Mouse (Mus musculus) CH12.LX (cell line): ENCODE results near the gene Ccdc8. TPM values are rescaled to one million over a fixed set of nuclear protein-coding genes. Genes with fewer than 3 reads are reported as not detected.

Source experiments
- DNase-seq: peaks from one replicate; pipeline ENCODE4 v3.0.0-alpha.2; 2013; ENCODE audit errors: extremely low read depth
- H3K27ac ChIP-seq: 2 replicates; pipeline ENCODE4 v1.5.1; 2012; ENCODE audit warnings: low read depth, mild to moderate bottlenecking, control low read depth, moderate library complexity; ENCODE audit not compliant: insufficient read depth
- H3K27me3 ChIP-seq: replicated peaks from 2 replicates; pipeline ENCODE3; 2012; ENCODE audit warnings: inconsistent platforms
- H3K36me3 ChIP-seq, 2 experiments: replicated peaks in 1 of 2; 2 replicates each; pipeline versions ENCODE3 to v1.6.1; 2012; ENCODE audit warnings: inconsistent platforms in 1 of 2, low read length in 1 of 2, mild to moderate bottlenecking in 1 of 2, mixed read lengths in 1 of 2, moderate library complexity in 1 of 2; ENCODE audit not compliant: control insufficient read depth in 1 of 2, insufficient read depth in 1 of 2
- H3K4me1 ChIP-seq, 2 experiments: 2 replicates each; pipeline ENCODE4 v1.6.1; 2012; ENCODE audit warnings: inconsistent platforms in 1 of 2, moderate library complexity in 1 of 2; ENCODE audit not compliant: insufficient read depth in 2 of 2, control insufficient read depth in 1 of 2
- H3K4me2 ChIP-seq: 2 replicates; pipeline ENCODE4 v1.6.1; 2012; ENCODE audit warnings: low read depth, mild to moderate bottlenecking, control low read depth; ENCODE audit not compliant: poor library complexity, insufficient read depth, severe bottlenecking
- H3K4me3 ChIP-seq, 3 experiments: fragments of 150-350 bp in 1 of 3; sonication (generic) in 1 of 3; replicated peaks in 1 of 3; 2 replicates each; pipeline versions ENCODE3 to v1.5.1; 2011 to 2012; ENCODE audit warnings: low read depth in 2 of 3, low read length in 2 of 3, mild to moderate bottlenecking in 2 of 3, moderate library complexity in 2 of 3, control low read depth in 1 of 3, improper control_type of control experiment in 1 of 3, inconsistent platforms in 1 of 3, mixed read lengths in 1 of 3; ENCODE audit not compliant: poor library complexity in 1 of 3
- H3K79me2 ChIP-seq: replicated peaks from 2 replicates; pipeline ENCODE4 v1.6.1; 2012; ENCODE audit warnings: mild to moderate bottlenecking, moderate library complexity; ENCODE audit not compliant: control insufficient read depth, poor library complexity, insufficient read depth, severe bottlenecking; ENCODE audit errors: extremely low read depth
- H3K9ac ChIP-seq: 2 replicates; pipeline ENCODE4 v1.6.1; 2012; ENCODE audit warnings: low read depth, mild to moderate bottlenecking, control low read depth, moderate library complexity; ENCODE audit not compliant: insufficient read depth
- H3K9me3 ChIP-seq: replicated peaks from 2 replicates; pipeline ENCODE3; 2012; ENCODE audit warnings: low read length, inconsistent platforms, mixed read lengths
- EP300 ChIP-seq: IDR thresholded peaks from 2 replicates; pipeline ENCODE4 v1.6.1; 2011; ENCODE audit warnings: low read length, improper control_type of control experiment
- ETS1 ChIP-seq: conservative IDR thresholded peaks from 2 replicates; pipeline ENCODE4 v1.6.1; 2012; ENCODE audit warnings: low read depth, mild to moderate bottlenecking, inconsistent platforms, low read length, improper control_type of control experiment, moderate library complexity
- JUN ChIP-seq: IDR thresholded peaks from 2 replicates; pipeline ENCODE4 v1.6.1; 2011; ENCODE audit warnings: low read depth, mild to moderate bottlenecking, low read length, improper control_type of control experiment, moderate library complexity; ENCODE audit not compliant: insufficient read depth
- JUND ChIP-seq: conservative IDR thresholded peaks from 2 replicates; pipeline ENCODE4 v1.6.1; 2011; ENCODE audit warnings: low read depth, low read length, improper control_type of control experiment
- MAFK ChIP-seq: IDR thresholded peaks from 2 replicates; pipeline ENCODE4 v1.6.1; 2011; ENCODE audit warnings: low read length, improper control_type of control experiment; ENCODE audit not compliant: insufficient replicate concordance
- NRF1 ChIP-seq: IDR thresholded peaks from 2 replicates; pipeline ENCODE4 v1.6.1; 2014; ENCODE audit warnings: low read depth, mild to moderate bottlenecking, inconsistent platforms, low read length, improper control_type of control experiment, moderate library complexity
- POLR2A ChIP-seq: IDR thresholded peaks from 2 replicates; pipeline ENCODE4 v1.6.1; 2011; ENCODE audit warnings: low read depth, mild to moderate bottlenecking, improper control_type of control experiment, low read length
- POLR2AphosphoS2 ChIP-seq: IDR thresholded peaks from 2 replicates; pipeline ENCODE4 v1.6.1; 2011; ENCODE audit warnings: low read depth, low read length, improper control_type of control experiment
- UBTF ChIP-seq: IDR thresholded peaks from 2 replicates; pipeline ENCODE4 v1.6.1; 2012; ENCODE audit warnings: low read depth, mild to moderate bottlenecking, inconsistent platforms, low read length, improper control_type of control experiment, moderate library complexity
- ZC3H11A ChIP-seq: IDR thresholded peaks from 2 replicates; pipeline ENCODE4 v1.6.1; 2012; ENCODE audit warnings: low read depth, mild to moderate bottlenecking, inconsistent platforms, low read length, improper control_type of control experiment
- ZKSCAN1 ChIP-seq: IDR thresholded peaks from 2 replicates; pipeline ENCODE4 v1.6.1; 2012; ENCODE audit warnings: low read depth, inconsistent platforms, low read length, improper control_type of control experiment, borderline replicate concordance
- ZNF384 ChIP-seq: IDR thresholded peaks from 2 replicates; pipeline ENCODE4 v1.6.1; 2012; ENCODE audit warnings: low read depth, low read length, improper control_type of control experiment, inconsistent platforms
- dilution Hi-C: fragments of 300-500 bp; cut with MboI; formaldehyde crosslinking; loops from 2 replicates; pipeline ENCODE4 v1.14.3; 2020; ENCODE audit warnings: low sequenced_read_pairs; ENCODE audit not compliant: extremely low pct_unique_long_range_greater_than_20kb, extremely low pct_ligation_motif_present
- in situ Hi-C: fragments of 300-500 bp; cut with MboI; formaldehyde crosslinking; loops from 3 replicates; pipeline ENCODE4 v1.14.3; 2019; ENCODE audit warnings: low sequenced_read_pairs, low pct_ligation_motif_present, low pct_unique_long_range_greater_than_20kb, mixed read lengths
- polyA plus RNA-seq: library from polyadenylated mRNA; unstranded; fragments of >175 nt; gene quantifications from 2 replicates; pipeline ENCODE4 v1.2.1, GENCODE M21; 2012; ENCODE audit warnings: low read depth; ENCODE audit not compliant: insufficient read length
- total RNA-seq, 2 experiments: library from RNA; depleted of rRNA; stranded (reverse); fragments of 300-350 nt in 1 of 2; fragments of >200 nt in 1 of 2; gene quantifications; 2 replicates each; pipeline ENCODE4 v1.2.3; 2012 to 2014

Gene Ccdc8
- total RNA-seq (2012; rRNA removed) (0.04 TPM in 1 of 2 replicates, not detected in the other), total RNA-seq (2014; rRNA removed) (not detected in 2 replicates), polyA plus RNA-seq (0.14 and 0.16 TPM in 2 replicates)

GRCm38 (mm10) chr7:16992451-16992807 lies at the start of gene Ccdc8:
Gene Ccdc8, plus strand, starts transcription at chr7:16992708.
- H3K27ac ChIP-seq: no peak within 1 kb of the TSS
- H3K79me2 ChIP-seq: no peaks in the 10 kb centered on the region
- H3K4me2 ChIP-seq: no peak within 1 kb of the TSS
- no peak within 1 kb of the TSS for H3K4me3 ChIP-seq
- dilution Hi-C loops: no loop called here
- H3K9me3 ChIP-seq: no peaks in the 10 kb centered on the region
- no peak for DNase-seq
- H3K4me1 ChIP-seq: peaks cover 3 to 8% of the 10 kb centered on the region in 2 experiments; a peak in 3 of 4 replicates
- TF ChIP-seq MAFK (no peak), ETS1 (no peak), POLR2AphosphoS2 (no peak)
- no peaks in the 10 kb centered on the region for H3K36me3 ChIP-seq
- in situ Hi-C loops: no loop called here
- no peak within 1 kb of the TSS for H3K9ac ChIP-seq
- H3K27me3 ChIP-seq: no peaks in the 10 kb centered on the region

GRCm38 (mm10) chr7:16942861-16943260 lies 49.6 kb upstream of the Ccdc8 start:
- dilution Hi-C loops (no loop called here), in situ Hi-C loops (no loop called here)
- Histone ChIP-seq H3K4me1 (no peaks in the 10 kb centered on the region), H3K79me2 (no peaks in the 10 kb centered on the region), H3K36me3 (no peaks in the 10 kb centered on the region), H3K9ac (no peak overlapping the region), H3K4me2 (no peak overlapping the region), H3K27ac (no peak overlapping the region), H3K27me3 (peaks cover 36% of the 10 kb centered on the region), H3K9me3 (peaks cover 14% of the 10 kb centered on the region), H3K4me3 (no peak overlapping the region)
- TF ChIP-seq EP300: no peak
- TF ChIP-seq UBTF: no peak
- TF ChIP-seq ZNF384: peak; percentile 33; the same call in 1 of the 2 replicates
- TF ChIP-seq POLR2AphosphoS2: no peak
- TF ChIP-seq ZC3H11A: no peak
- no peak for TF ChIP-seq JUND
- no peak for DNase-seq

GRCm38 (mm10) chr7:16944061-16944807 lies 48.3 kb upstream of the Ccdc8 start, which contains the start of gene Pnmal2:
Gene Pnmal2, plus strand, starts transcription at chr7:16944682.
- TF ChIP-seq ZKSCAN1 (no peak), POLR2AphosphoS2 (no peak), NRF1 (peak; percentile 80), POLR2A (0 out of 2 replicates have a peak, but pooled peaks have one; percentile 25), JUN (no peak)
- TF ChIP-seq, all 38 proteins: peak for 2
- Histone ChIP-seq H3K4me3 (peak within 1 kb of the TSS in 1 of 3 experiments; percentile 56), H3K36me3 (no peaks in the 10 kb centered on the region), H3K9ac (peak within 1 kb of the TSS; percentile 37; the same call in 1 of the 2 replicates), H3K4me2 (0 out of 2 replicates have a peak within 1 kb of the TSS, but pooled peaks have one; percentile 12), H3K27ac (no peak within 1 kb of the TSS), H3K9me3 (peaks cover 14% of the 10 kb centered on the region), H3K79me2 (no peaks in the 10 kb centered on the region), H3K4me1 (no peaks in the 10 kb centered on the region), H3K27me3 (peaks cover 47% of the 10 kb centered on the region)
- no peak for DNase-seq
- in situ Hi-C loops: no loop called here
- dilution Hi-C loops: no loop called here
